Mouse (Mus musculus): Measurements from ENCODE around the gene Nr1d1.
A peak's percentile ranks its signal among the peaks of the same experiment; 100 is the strongest.

GRCm38 (mm10) chr11:98795714-98796514, 20.8 kb upstream of the Nr1d1 start:
- TF ChIP-seq CTCF (IDR thresholded peaks at IDR 0.05 in 2 of 3, conservative IDR thresholded peaks at IDR 0.05 in 1 of 3; ENCODE audit: control insufficient read depth in 1 of 3, insufficient read depth in 1 of 3, low read depth in 2 of 3, low read length in 3 of 3, poor library complexity in 1 of 3, severe bottlenecking in 1 of 3), result no peak
- TF ChIP-seq POLR2A (IDR thresholded peaks at IDR 0.05; ENCODE audit: control insufficient read depth in 1 of 2, insufficient read depth in 1 of 2, low read depth in 1 of 2, low read length in 2 of 2, poor library complexity in 1 of 2), result peak in 1 of 2 experiments; percentile 39; a peak in 2 of 4 replicates
- TF ChIP-seq ZMIZ1 (IDR thresholded peaks at IDR 0.05; ENCODE audit: low read depth, low read length), result 0 out of 2 replicates have a peak, but pooled peaks have one; percentile 21
- no peak for TF ChIP-seq MAX (IDR thresholded peaks at IDR 0.05; ENCODE audit: low read length)
- TF ChIP-seq MYC (IDR thresholded peaks at IDR 0.05; ENCODE audit: low read depth, low read length), result no peak
- no peak for TF ChIP-seq ZNF384 (IDR thresholded peaks at IDR 0.05; ENCODE audit: low read depth, low read length)
- no peak for TF ChIP-seq CHD2 (IDR thresholded peaks at IDR 0.05; ENCODE audit: low read length)
- no peak for TF ChIP-seq USF1 (IDR thresholded peaks at IDR 0.05; ENCODE audit: low read depth, low read length)
- TF ChIP-seq HCFC1 (IDR thresholded peaks at IDR 0.05; ENCODE audit: low read depth, low read length), result no peak
- TF ChIP-seq MEF2A (IDR thresholded peaks at IDR 0.05; ENCODE audit: extremely low read depth, insufficient replicate concordance, low read depth, low read length, poor library complexity, severe bottlenecking), result no peak
- no peak for TF ChIP-seq JUND (IDR thresholded peaks at IDR 0.05; ENCODE audit: low read depth, low read length)
- no peak for TF ChIP-seq NRF1 (IDR thresholded peaks at IDR 0.05; ENCODE audit: insufficient read depth, low read depth, low read length, poor library complexity, severe bottlenecking)
- peak; percentile 92; the same call in 1 of the 2 replicates for TF ChIP-seq UBTF (IDR thresholded peaks at IDR 0.05; ENCODE audit: borderline replicate concordance, insufficient read depth, low read depth, low read length)
- 0 out of 2 replicates have a peak, but pooled peaks have one; percentile 29 for TF ChIP-seq CHD1 (IDR thresholded peaks at IDR 0.05; ENCODE audit: low read depth, low read length)

All from MEL (cell line).